Mouse (Mus musculus): Measurements from ENCODE around the gene Efemp2. TPM values are rescaled to one million over a fixed set of nuclear protein-coding genes. Genes with fewer than 3 reads are reported as not detected.

Efemp2 gene
- polyA plus RNA-seq, 1 experiment: 103 TPM

DNA sequence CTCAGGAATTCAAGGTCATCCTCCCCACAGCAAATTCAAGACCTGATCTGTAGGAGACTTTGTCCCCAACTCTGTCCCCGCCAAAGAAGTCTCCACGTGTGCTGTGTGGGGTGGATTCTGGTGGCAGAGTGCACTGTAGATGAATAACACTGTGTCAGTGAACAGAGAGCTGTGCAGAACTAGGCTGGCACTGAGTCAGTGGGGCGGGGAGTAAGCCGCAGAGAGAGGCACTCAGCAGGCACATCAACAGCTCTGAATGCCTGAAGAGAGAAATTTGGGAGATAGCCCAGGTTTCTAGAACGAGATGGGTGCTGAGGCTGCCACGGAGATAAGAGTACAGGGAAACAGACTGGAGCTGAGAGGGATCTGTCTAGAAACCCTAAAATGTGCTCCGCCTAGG lies 14.7 kb upstream of the Efemp2 start:
- 64% methylated on average over 7 of the region's 7 CpGs for WGBS
- no peak for DNase-seq
- no peak overlapping the region for H3K4me3 ChIP-seq (replicated peaks; ENCODE audit: extremely low read depth, low read depth, low read length)
- peaks cover 6% of the 10 kb centered on the region for H3K4me1 ChIP-seq (ENCODE audit: control insufficient read depth, insufficient read depth, low read length)
- TF ChIP-seq CTCF (IDR thresholded peaks at IDR 0.05; ENCODE audit: insufficient read depth, low read length): no peak
- TF ChIP-seq POLR2A (IDR thresholded peaks at IDR 0.05; ENCODE audit: borderline replicate concordance, extremely low read depth, low read depth, low read length): no peak

DNA sequence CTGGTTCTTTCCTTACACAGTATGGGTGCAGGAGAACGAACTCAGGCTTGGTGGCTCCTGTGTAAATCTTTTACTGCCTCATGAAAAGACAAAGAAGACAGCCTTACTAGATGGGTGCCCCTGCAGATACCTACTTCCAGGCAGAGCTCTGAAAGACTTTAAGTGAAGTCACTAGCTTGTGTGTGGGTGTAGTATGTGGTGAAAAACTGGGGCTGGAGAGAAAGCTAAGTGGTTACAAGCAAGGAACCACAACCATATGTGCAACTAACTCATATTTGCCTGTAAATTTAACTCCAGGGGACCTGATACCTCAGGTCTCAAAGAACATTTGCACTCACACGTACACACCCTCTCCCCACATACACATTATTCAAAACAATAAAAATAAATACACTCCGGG lies 13.9 kb upstream of the Efemp2 start:
- no peak for TF ChIP-seq POLR2A (IDR thresholded peaks at IDR 0.05; ENCODE audit: borderline replicate concordance, extremely low read depth, low read depth, low read length)
- no peak for TF ChIP-seq CTCF (IDR thresholded peaks at IDR 0.05; ENCODE audit: insufficient read depth, low read length)
- WGBS: 20% methylated on average over 3 of the region's 3 CpGs
- H3K4me3 ChIP-seq (replicated peaks; ENCODE audit: extremely low read depth, low read depth, low read length): no peak overlapping the region
- DNase-seq: no peak
- H3K4me1 ChIP-seq (ENCODE audit: control insufficient read depth, insufficient read depth, low read length): peaks cover 8% of the 10 kb centered on the region

DNA sequence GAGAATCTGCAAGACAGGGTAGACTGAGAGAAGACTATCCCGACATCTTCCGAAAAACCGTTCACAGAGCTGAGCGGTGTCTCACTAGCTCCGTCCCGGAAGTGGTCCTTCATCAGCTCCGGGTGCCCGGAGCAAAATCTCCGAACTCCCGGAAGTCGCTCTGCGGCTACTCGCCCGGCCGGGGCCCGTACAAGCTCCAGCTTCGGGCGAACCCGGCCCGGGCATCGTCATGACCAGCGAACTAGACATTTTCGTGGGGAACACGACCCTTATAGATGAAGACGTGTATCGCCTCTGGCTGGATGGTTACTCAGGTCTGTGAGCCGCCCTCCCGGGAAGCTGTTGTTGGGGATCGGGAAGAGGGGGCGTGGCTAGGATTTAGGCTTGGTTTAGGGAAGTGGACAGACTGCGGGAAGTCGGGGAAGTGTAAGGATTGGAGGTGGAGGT lies 13.3 kb upstream of the Efemp2 start, which contains the start of gene Fibp:
Gene Fibp (plus strand): TSS at position 151 of the 447 bp plus-strand sequence.
- Histone ChIP-seq H3K4me1 (ENCODE audit: control insufficient read depth, insufficient read depth, low read length) (peaks cover 8% of the 10 kb centered on the region), H3K4me3 (replicated peaks; ENCODE audit: extremely low read depth, low read depth, low read length) (peak within 1 kb of the TSS; percentile 96)
- TF ChIP-seq CTCF (IDR thresholded peaks at IDR 0.05; ENCODE audit: insufficient read depth, low read length): no peak
- TF ChIP-seq POLR2A (IDR thresholded peaks at IDR 0.05; ENCODE audit: borderline replicate concordance, extremely low read depth, low read depth, low read length): peak; percentile 78
- peak; percentile 89 for DNase-seq
- under 1% methylated on average over 32 of the region's 32 CpGs for WGBS

- Histone ChIP-seq H3K4me3 (replicated peaks; ENCODE audit: extremely low read depth, low read depth, low read length) (peak overlapping the region; percentile 2), H3K4me1 (ENCODE audit: control insufficient read depth, insufficient read depth, low read length) (peaks cover 8% of the 10 kb centered on the region)
- 83% methylated on average over 6 of the region's 6 CpGs for WGBS
- TF ChIP-seq CTCF (IDR thresholded peaks at IDR 0.05; ENCODE audit: insufficient read depth, low read length) (no peak), POLR2A (IDR thresholded peaks at IDR 0.05; ENCODE audit: borderline replicate concordance, extremely low read depth, low read depth, low read length) (no peak)
- no peak for DNase-seq
Measured at GRCm38 (mm10) chr19:5461411-5461810, 12.3 kb upstream of the Efemp2 start.

- TF ChIP-seq CTCF (IDR thresholded peaks at IDR 0.05; ENCODE audit: insufficient read depth, low read length) (no peak), POLR2A (IDR thresholded peaks at IDR 0.05; ENCODE audit: borderline replicate concordance, extremely low read depth, low read depth, low read length) (no peak)
- no peak overlapping the region for H3K4me3 ChIP-seq (replicated peaks; ENCODE audit: extremely low read depth, low read depth, low read length)
- WGBS: 91% methylated on average over 9 of the region's 9 CpGs
- no peak for DNase-seq
- H3K4me1 ChIP-seq (ENCODE audit: control insufficient read depth, insufficient read depth, low read length): peaks cover 4% of the 10 kb centered on the region
Measured at GRCm38 (mm10) chr19:5463212-5463611, 10.5 kb upstream of the Efemp2 start.

GRCm38 (mm10) chr19:5463791-5464562 lies 9.8 kb upstream of the Efemp2 start:
- WGBS: 31% methylated on average over 15 of the region's 15 CpGs
- TF ChIP-seq POLR2A (IDR thresholded peaks at IDR 0.05; ENCODE audit: borderline replicate concordance, extremely low read depth, low read depth, low read length): peak; percentile 42; the same call in 1 of the 2 replicates
- peak; percentile 82 for TF ChIP-seq CTCF (IDR thresholded peaks at IDR 0.05; ENCODE audit: insufficient read depth, low read length)
- DNase-seq: peak; percentile 60
- H3K4me3 ChIP-seq (replicated peaks; ENCODE audit: extremely low read depth, low read depth, low read length): no peak overlapping the region
- H3K4me1 ChIP-seq (ENCODE audit: control insufficient read depth, insufficient read depth, low read length): peaks cover 4% of the 10 kb centered on the region

DNA sequence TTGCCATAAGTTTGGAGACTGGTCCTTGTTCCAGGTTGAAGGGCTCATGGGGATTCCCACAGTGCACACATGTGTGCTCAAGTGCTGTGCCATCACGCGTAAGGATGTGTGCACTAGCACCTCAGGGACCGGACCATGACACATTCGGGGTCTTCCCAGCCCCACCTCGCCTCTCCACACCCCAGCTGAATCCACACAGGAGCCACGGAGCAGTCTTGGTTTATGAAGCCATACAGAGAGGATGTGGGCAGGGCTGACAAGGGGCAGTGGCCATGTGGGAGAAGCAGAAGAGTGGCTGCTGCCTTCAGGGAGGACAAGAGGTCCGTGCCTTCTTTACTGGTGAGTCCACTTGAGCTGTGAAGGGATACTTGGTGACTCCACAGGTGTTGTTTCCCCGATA lies 8.7 kb upstream of the Efemp2 start:
- H3K4me1 ChIP-seq (ENCODE audit: control insufficient read depth, insufficient read depth, low read length): peaks cover 4% of the 10 kb centered on the region
- WGBS: 87% methylated on average over 8 of the region's 8 CpGs
- DNase-seq: no peak
- no peak for TF ChIP-seq POLR2A (IDR thresholded peaks at IDR 0.05; ENCODE audit: borderline replicate concordance, extremely low read depth, low read depth, low read length)
- TF ChIP-seq CTCF (IDR thresholded peaks at IDR 0.05; ENCODE audit: insufficient read depth, low read length): no peak
- no peak overlapping the region for H3K4me3 ChIP-seq (replicated peaks; ENCODE audit: extremely low read depth, low read depth, low read length)

GRCm38 (mm10) chr19:5466916-5467500 lies 6.7 kb upstream of the Efemp2 start:
- TF ChIP-seq POLR2A (IDR thresholded peaks at IDR 0.05; ENCODE audit: borderline replicate concordance, extremely low read depth, low read depth, low read length) (no peak), CTCF (IDR thresholded peaks at IDR 0.05; ENCODE audit: insufficient read depth, low read length) (no peak)
- Histone ChIP-seq H3K4me1 (ENCODE audit: control insufficient read depth, insufficient read depth, low read length) (peaks cover 4% of the 10 kb centered on the region; the same call in 1 of the 2 replicates), H3K4me3 (replicated peaks; ENCODE audit: extremely low read depth, low read depth, low read length) (no peak overlapping the region)
- WGBS: 83% methylated on average over 6 of the region's 6 CpGs
- no peak for DNase-seq

DNA sequence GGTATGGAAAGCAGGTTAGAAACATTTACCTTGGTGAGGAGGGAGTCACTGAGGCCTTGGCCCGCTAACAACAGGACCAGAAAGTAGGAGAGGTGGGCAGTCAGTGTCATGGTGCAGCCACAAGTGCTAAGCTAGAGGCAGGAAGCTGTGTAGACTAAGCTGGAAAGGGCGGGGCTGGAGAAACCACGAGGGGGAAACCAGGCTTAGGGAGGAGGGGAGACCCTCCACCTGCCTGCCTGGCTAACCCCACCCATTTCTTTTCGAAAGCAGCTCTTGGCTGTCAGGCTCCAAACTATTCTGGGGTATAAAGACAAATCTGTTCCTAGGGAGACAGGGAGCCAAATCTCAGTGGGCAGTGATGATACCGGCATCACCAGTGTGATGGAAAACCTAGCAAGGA lies 5.4 kb upstream of the Efemp2 start, which contains the start of gene Ctsw:
Gene Ctsw (minus strand): TSS at position 134 of the 400 bp plus-strand sequence.
- DNase-seq: no peak
- Histone ChIP-seq H3K4me1 (ENCODE audit: control insufficient read depth, insufficient read depth, low read length) (peaks cover 5% of the 10 kb centered on the region; the same call in 1 of the 2 replicates), H3K4me3 (replicated peaks; ENCODE audit: extremely low read depth, low read depth, low read length) (no peak within 1 kb of the TSS)
- WGBS: 28% methylated on average over 5 of the region's 5 CpGs
- no peak for TF ChIP-seq CTCF (IDR thresholded peaks at IDR 0.05; ENCODE audit: insufficient read depth, low read length)
- TF ChIP-seq POLR2A (IDR thresholded peaks at IDR 0.05; ENCODE audit: borderline replicate concordance, extremely low read depth, low read depth, low read length): no peak
